Mouse (Mus musculus) cerebellum, adult 2 months (tissue): Measurements from ENCODE around the gene Csgalnact2.

Experiments
- CTCF ChIP-seq: fragments of 200-500 bp; IDR thresholded peaks from 2 replicates; pipeline ENCODE4 v1.5.1; 2011; ENCODE audit warnings: low read depth, mild to moderate bottlenecking, control low read depth, low read length, moderate library complexity, borderline replicate concordance; ENCODE audit not compliant: insufficient read depth
- POLR2A ChIP-seq: fragments of 200-500 bp; IDR thresholded peaks from 2 replicates; pipeline ENCODE4 v1.6.1; 2011; ENCODE audit warnings: low read length, control low read depth, borderline replicate concordance; ENCODE audit not compliant: insufficient read depth

DNA sequence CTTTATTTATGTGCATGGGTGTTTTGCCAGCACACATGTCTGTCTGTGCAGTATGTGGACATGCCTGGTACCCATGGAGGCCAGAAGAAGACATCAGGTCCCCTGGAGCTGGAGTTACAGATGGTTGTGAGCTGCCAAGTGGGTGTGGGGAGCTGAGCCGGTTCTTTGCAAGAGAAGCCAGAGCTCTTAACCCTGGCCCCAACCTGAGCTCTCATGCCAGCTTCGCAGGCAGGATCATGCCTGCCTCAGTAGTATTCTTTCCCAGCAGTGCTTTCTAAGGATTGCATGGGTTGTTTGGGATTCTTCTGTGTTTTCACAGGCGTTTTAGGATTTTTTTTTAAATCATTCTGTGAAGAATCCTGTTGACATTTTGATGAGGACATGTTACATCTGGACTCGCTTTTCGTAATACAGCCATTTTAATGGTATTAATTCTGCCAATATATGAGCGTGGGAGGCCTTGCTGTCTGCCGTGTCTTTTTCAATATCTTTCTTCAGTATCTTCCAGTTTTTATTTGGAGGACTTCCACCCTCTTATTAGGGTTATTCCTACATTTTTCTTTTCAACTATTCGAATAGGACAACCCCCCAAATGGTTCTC lies 41.1 kb downstream of the Csgalnact2 start:
- TF ChIP-seq POLR2A (no peak), CTCF (no peak)
